Mouse (Mus musculus) small intestine, adult 2 months (tissue): ENCODE results near the gene Grap2.

Source experiments
- CTCF ChIP-seq: fragments of 200-500 bp; IDR thresholded peaks from 2 replicates; pipeline ENCODE4 v1.5.1; 2012; ENCODE audit warnings: low read depth, mild to moderate bottlenecking, control low read depth, inconsistent platforms, low read length, moderate library complexity, mixed read lengths; ENCODE audit not compliant: insufficient replicate concordance, insufficient read length; ENCODE audit errors: extremely low read depth
- POLR2A ChIP-seq: fragments of 200-500 bp; IDR thresholded peaks from 2 replicates; pipeline ENCODE4 v1.6.1; 2012; ENCODE audit warnings: low read depth, mild to moderate bottlenecking, control low read depth, inconsistent platforms, low read length, moderate library complexity

- no peak for TF ChIP-seq CTCF
- no peak for TF ChIP-seq POLR2A
These were observed 2.0 kb downstream of the Grap2 start for GRCm38 (mm10) chr15:80574211-80575040.
